Mouse (Mus musculus) kidney, postnatal 4 days (tissue): Measurements from ENCODE around the gene Wbp11.

Source experiments
- DNase-seq, 2 experiments: peaks; one replicate each; pipeline ENCODE4 v3.0.0; 2021; ENCODE audit warnings: mixed read lengths in 2 of 2

Gene Wbp11

GRCm38 (mm10) chr6:136827881-136828561 is at the start of gene Wbp11:
TSS of gene Wbp11 (minus strand) at chr6:136828233.
- peak; percentile 95 to 97 for DNase-seq

- DNase-seq, result peak; percentile 69 to 75
Observed at GRCm38 (mm10) chr6:136875670-136876069, 47.6 kb upstream of the Wbp11 start, which contains the start of gene Mgp. TSS of gene Mgp (minus strand) at chr6:136875823.

DNA sequence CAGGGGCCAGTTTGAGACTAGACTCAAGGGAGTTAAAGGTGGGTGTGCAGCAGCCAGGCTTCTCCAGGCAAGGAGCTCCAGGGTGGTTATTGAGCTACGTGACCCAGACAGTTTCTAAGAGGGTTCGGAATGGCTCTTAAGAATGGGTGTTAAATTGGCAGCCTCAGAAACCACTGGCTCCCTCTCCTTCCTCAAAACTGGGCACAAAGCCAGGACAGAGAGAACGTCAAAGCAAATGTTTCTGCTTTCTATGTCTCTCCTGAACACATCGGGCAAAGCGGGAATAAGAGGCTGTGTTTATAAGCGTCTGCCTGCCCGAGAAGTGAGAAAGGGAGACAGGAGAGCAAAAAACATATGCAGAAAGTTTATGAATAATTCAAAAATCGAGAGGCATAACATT is 46.6 kb upstream of the Wbp11 start:
- DNase-seq, result no peak

- no peak for DNase-seq
Observed at GRCm38 (mm10) chr6:136868921-136869320, 40.9 kb upstream of the Wbp11 start.

- no peak for DNase-seq
Observed at GRCm38 (mm10) chr6:136866150-136866549, 38.1 kb upstream of the Wbp11 start.

- DNase-seq, result no peak
Observed at GRCm38 (mm10) chr6:136865360-136865759, 37.3 kb upstream of the Wbp11 start.

GRCm38 (mm10) chr6:136861020-136861419 is 33.0 kb upstream of the Wbp11 start:
- no peak for DNase-seq

- DNase-seq, result peak in 1 of 2 experiments; percentile 39
Observed at GRCm38 (mm10) chr6:136858420-136858819, 30.4 kb upstream of the Wbp11 start.

DNA sequence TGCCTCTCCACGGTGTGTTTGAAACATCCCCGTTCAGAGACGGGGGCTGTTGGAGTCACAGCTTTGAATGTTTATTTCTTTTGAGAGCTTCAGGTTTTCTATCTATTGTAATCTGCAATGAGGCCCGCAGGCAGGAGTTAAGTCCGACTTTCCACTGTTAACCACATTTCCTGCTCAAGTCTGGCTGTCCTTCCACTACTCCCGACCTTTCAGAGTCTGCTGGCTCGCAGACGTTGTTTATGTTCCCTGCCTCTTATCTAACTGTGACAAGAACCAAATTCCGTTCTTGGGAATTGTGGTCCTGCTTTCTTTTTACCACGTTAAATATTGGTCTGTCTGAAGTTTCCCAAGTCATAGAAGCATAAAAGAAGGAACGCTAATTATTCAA is 29.8 kb upstream of the Wbp11 start:
- DNase-seq, result peak in 1 of 2 experiments; percentile 63

DNA sequence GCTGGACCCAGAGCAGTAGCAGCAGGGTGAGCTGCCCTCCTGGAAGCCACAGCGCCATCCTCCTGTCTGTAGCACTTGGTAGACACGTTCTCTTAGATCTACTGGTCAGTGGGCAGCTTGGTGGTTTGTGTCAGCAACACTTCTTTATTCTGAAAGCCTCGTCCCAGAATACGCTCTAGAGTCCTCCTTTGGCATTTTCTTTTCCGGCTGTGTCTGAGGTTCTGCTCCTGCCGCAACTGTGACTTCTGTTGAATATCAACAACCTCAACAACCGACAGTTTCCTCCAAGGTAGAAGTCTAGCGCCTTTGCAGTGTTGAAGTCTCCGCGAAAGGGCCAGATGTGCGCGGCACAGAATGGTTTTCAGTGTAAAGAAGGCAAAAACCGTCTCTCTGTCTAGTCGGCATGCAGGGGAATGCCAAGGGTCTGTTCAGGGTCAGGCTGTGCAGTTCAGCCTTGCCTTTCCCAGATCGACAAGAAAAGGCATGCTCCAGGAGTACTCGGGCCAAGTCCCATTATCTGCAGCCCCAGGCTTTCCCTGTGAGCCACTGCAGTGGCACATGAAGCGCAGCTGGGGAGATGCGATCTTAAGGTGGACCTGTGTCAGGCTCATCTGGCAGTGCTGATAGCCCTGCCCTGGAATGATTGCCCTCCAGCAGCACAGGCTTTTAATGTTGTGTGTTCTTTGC is 29.3 kb upstream of the Wbp11 start, which contains the start of gene Art4:
TSS of gene Art4 (minus strand) at position 548 of the 687 bp plus-strand sequence.
- peak; percentile 44 to 57 for DNase-seq

DNA sequence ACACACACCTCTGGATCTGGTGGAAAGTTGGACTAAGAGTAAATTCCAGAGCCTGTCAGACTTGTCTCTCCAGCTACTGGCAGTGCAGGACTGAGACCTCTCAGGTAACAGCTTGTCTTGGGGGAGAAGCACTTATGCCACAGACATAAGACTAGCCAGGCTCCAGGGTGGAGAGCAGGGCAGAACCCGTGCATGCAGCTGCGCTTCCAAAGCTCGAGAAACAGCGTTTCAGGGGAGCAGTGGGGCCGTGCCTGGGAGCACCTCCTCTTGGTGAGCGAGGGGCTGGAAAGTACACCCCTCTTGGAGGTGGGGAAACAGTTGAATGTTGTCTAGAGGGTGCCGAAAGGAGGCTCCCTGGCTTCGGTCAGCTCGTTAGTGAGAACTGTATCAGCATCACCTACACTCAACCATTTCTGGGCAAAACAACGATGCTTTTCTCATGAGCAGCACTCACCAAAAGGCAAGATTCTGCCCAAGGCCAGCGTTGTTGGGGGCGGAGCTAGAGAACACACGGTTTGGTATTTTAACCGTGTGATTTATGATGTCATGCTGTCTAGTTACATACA is 28.1 kb upstream of the Wbp11 start:
- peak in 1 of 2 experiments; percentile 40 for DNase-seq

- DNase-seq, result no peak
Observed at GRCm38 (mm10) chr6:136855183-136855582, 27.1 kb upstream of the Wbp11 start.

GRCm38 (mm10) chr6:136854361-136854781 is 26.3 kb upstream of the Wbp11 start:
- no peak for DNase-seq

- peak; percentile 36 to 57 for DNase-seq
Observed at GRCm38 (mm10) chr6:136852762-136853161, 24.7 kb upstream of the Wbp11 start.

- DNase-seq, result no peak
Observed at GRCm38 (mm10) chr6:136852348-136852747, 24.3 kb upstream of the Wbp11 start.

DNA sequence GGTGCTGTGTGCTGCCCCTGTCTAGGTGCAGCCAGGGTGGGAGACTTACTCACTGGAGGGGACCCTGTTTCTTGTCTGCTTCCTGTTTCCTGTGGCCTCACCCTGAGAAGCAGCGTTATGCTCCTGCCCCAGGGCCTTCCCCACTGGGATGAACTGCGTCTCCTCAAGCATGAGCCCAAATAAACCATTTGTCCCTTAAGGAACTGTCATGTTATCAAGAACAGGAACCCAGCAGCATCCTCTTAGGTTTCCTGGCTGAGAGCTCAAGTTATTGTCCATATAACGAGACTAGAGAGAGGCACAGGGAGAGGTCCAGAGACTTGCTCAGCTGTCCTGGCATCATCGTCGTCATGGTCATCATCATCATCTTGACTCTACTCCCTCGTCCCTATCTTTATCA is 22.2 kb upstream of the Wbp11 start:
- no peak for DNase-seq

DNA sequence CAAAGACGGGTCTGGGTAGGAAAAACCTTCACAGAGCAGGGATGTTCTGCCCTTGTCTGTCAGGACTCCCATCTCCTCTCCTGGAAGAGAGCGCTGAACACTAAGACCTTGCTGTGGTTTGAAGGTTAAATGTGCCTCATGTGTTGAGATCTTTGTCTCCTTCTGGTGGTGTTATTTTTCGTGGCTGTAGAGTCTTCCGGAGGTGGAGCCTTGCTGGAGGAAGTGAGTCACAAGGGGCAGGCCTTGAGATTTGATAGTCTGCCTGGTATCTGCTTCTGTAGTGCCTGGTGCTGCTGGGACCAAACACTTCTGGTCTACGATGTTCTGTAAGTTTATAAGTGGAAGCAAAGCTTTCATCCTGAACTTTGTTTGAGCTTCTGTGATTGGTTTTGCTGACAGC is 20.9 kb upstream of the Wbp11 start:
- DNase-seq, result no peak

- no peak for DNase-seq
Observed at GRCm38 (mm10) chr6:136848399-136848798, 20.4 kb upstream of the Wbp11 start.

DNA sequence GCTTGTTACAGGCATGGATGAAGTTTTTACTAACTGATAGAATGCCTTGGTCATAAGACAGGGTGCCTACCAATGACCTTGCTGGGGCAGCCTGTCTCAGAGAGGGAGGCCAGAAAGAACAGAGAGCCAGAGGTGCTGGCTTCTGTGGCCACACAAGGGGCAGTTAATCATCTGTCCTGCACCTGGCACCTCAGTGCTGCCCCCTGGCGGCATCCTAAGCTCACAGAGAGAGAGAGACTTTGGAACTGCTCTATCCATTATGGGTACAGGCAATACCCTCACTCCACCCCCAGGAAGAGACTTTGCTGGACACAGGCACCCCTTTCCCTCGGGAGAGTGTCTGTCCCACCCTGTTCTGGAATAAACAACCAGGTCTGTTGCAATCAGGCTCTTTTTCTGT is 19.8 kb upstream of the Wbp11 start:
- peak; percentile 79 to 84 for DNase-seq

DNA sequence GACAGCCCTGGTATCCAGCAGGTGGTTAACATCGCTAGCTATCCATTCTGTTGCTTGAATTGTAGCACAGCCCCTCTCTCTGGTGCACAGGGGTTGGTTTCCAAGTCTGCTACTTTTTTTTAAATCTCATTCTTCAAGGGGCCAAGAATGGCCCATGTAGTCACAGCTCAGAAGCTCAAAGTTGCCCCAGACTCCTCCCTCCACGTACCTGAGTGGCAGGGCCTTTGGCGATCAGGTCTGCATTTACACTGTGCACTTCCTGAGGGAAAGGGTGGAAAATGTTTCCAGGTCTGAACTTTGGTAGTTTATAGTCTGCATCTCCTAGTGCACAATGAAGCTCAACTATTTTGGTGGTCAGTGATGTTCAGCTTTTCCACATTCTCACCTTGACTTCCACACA is 19.2 kb upstream of the Wbp11 start:
- no peak for DNase-seq

GRCm38 (mm10) chr6:136845706-136846480 is 17.9 kb upstream of the Wbp11 start:
- no peak for DNase-seq

DNA sequence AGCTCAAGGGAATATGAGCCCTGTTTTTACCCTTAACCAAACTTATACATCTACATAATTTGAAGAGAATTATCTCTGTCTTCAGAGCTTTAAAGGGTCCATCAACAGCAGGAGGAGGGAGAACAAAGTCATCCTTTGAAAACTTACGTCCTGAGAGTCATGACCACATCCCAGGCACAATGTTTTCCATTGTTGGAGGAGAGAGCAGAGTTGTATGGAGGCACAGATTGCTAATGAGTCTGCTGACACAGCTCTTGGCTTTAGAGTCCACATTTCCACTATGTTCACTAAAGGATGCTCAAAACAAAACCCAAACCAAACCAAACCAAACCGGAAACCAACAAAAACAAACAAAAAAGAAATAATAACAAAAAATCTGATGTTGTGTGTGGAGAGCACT is 16.9 kb upstream of the Wbp11 start:
- DNase-seq, result no peak

GRCm38 (mm10) chr6:136837323-136837722 is 9.3 kb upstream of the Wbp11 start:
- DNase-seq, result no peak
